Mouse (Mus musculus): Measurements from ENCODE around the gene Stk32c. TPM values are rescaled to one million over a fixed set of nuclear protein-coding genes. Genes with fewer than 3 reads are reported as not detected.

Stk32c gene
- polyA plus RNA-seq (2015; fragmentation: Nextera tagmentation; extraction: Ambion mirVana), result 0.50 and 0.89 TPM in 2 replicates

DNA sequence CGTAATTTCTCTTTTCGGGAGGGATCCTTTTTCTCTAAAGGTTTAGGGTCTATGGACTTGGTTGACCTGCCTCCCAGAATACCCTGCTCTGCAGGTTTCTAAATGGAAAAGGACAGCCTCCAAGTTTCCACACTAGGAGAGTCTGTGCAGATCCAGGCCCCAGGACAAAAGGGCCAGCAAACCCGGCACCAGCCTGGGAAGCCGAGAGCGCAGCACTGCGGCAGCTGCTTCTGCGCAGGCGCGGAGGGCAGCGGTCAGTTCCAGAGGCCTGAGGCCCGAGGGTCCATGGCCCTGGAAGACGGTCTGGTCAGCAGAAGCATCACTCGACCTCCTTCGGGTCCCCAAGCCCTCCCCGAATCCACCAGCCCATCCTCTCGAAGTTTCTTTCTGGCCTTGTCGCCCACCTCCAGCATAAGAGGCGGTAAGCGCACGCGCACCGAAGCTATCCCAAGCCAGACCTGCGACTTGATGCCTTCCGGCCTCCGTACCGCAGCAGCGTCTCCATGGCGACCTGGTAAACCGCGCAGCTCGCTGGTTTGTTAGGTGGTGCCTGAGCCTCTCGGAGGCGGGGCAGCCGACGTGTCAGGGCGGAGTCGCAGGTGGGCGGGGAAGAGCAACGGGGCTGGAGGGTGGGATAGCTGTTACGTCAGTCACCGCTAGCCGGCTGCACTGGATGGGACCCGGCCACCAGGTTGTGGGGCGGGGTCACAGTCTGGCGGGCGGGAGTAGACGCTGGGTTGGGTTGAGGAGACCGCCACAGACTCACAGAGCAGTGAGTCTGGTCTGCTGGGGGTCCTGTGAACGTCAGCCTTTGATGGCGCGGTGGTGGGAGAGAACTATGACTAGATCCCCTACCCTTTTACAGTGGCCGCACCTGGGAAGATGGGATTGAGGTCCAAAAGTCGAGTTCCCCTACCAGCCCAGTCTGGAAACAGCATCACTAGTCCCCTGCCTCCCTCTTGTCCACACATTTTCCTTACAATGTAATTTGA, at the start of gene Stk32c, which contains the start of gene Lrrc27:
Gene Stk32c (minus strand): TSS at position 554 of the 992 bp plus-strand sequence.
Gene Lrrc27 (plus strand): TSS at position 235 of the 992 bp plus-strand sequence.
- H3K4me2 ChIP-seq, result peak within 1 kb of the TSS; percentile 64
- peak; percentile 98 for ATAC-seq
- peak within 1 kb of the TSS; percentile 75 for H3K9ac ChIP-seq
- H3K4me3 ChIP-seq, result peak within 1 kb of the TSS; percentile 59
- 2% methylated on average over 53 of the region's 53 CpGs for WGBS
- H3K9me3 ChIP-seq (replicated peaks), result no peaks in the 10 kb centered on the region
- peaks cover 12% of the 10 kb centered on the region for H3K4me1 ChIP-seq
- H3K36me3 ChIP-seq (ENCODE audit: poor library complexity, severe bottlenecking), result no peaks in the 10 kb centered on the region
- H3K27ac ChIP-seq, result peak within 1 kb of the TSS; percentile 78
- H3K27me3 ChIP-seq, result no peaks in the 10 kb centered on the region

DNA sequence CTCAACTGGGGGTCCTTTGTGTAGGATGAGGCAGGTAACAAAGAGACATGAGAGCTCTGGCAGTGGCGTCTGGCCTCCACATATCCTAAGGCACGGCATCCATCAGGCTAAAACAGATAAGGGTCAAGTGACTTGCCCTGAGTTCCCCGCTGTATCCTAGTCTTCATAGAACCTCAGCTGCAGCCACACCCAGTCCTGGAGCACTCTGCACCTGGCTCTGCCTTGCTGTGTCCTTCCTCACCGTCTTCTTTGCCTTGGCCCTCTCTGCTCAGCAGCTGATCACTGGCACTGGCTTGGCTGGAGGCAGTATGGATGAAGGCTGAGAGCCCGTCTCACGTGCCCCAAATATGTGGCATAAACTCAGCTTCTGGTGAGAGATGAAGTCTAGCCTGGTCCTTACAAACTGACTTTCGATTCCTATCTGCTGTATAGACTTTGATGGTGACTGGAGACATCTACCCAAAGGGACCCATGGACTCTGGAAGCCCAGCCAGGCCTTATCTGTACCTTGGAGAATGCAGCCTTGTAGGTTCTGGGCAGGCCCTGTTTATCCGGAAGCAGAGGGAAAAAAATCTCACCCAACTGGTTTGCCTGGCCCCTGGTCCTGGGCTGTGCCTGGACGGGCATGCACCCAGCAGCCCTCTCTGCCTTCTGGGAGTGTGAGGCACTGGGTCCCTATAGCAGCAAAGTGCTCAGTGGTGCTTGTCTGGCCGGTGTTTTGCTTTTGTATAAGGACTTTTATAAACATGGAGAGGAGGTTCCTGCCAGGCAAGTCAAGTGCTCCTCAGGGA, 44.8 kb upstream of the Stk32c start:
- Histone ChIP-seq H3K27ac (no peak overlapping the region), H3K27me3 (no peaks in the 10 kb centered on the region), H3K36me3 (ENCODE audit: poor library complexity, severe bottlenecking) (peaks cover 9% of the 10 kb centered on the region), H3K9me3 (replicated peaks) (peaks cover 6% of the 10 kb centered on the region; the same call in 1 of the 2 replicates), H3K9ac (no peak overlapping the region), H3K4me2 (no peak overlapping the region), H3K4me3 (no peak overlapping the region), H3K4me1 (no peaks in the 10 kb centered on the region)
- 81% methylated on average over 10 of the region's 10 CpGs for WGBS
- no peak for ATAC-seq

DNA sequence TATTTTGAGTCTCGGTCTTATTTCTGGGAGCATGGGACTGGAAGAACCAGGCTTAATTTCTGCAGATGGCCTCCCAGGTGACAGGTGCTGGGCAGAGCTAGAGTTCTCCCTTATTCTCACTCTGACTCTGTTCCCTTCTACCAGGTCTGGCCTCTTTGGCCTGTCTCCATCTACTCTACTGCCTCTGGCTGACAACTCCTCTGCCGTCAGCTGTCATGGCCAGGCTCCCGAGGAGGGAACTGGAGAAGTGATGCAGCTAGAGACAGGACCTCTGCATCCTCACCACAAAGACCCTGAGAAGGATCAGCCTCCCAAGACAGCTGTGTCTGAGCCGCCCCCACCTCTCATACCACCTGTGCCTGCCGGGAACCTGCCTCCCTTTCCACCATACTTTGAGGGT, 41.5 kb upstream of the Stk32c start:
- no peak for ATAC-seq
- WGBS, result 84% methylated on average over 5 of the region's 5 CpGs
- H3K9ac ChIP-seq, result no peak overlapping the region
- peaks cover 9% of the 10 kb centered on the region for H3K36me3 ChIP-seq (ENCODE audit: poor library complexity, severe bottlenecking)
- H3K27ac ChIP-seq, result no peak overlapping the region
- peaks cover 17% of the 10 kb centered on the region for H3K4me1 ChIP-seq
- peaks cover 16% of the 10 kb centered on the region for H3K27me3 ChIP-seq
- H3K4me2 ChIP-seq, result no peak overlapping the region
- no peaks in the 10 kb centered on the region for H3K9me3 ChIP-seq (replicated peaks)
- H3K4me3 ChIP-seq, result no peak overlapping the region

DNA sequence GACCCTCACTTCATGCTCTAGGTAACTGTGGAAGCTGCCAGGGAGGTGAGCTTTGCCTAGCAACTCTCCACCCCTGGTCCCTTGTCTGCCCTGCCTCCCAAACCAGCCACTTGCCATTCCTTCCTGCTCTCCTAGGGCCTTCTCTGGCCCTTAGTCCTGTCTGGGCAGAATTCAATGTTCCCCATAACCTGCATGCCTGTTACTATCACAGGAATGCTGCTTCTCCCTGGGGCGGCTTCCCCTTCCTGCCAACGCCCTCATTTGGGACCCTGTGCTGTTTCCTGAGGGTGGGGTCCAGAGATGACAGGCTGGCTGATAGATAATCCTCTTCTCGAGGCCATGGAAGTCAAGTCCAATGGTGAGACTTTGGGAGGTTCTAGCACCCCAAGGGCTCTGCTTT, 40.4 kb upstream of the Stk32c start:
- Histone ChIP-seq H3K27me3 (peaks cover 28% of the 10 kb centered on the region), H3K9me3 (replicated peaks) (no peaks in the 10 kb centered on the region), H3K4me1 (peaks cover 28% of the 10 kb centered on the region), H3K9ac (no peak overlapping the region), H3K36me3 (ENCODE audit: poor library complexity, severe bottlenecking) (peaks cover 9% of the 10 kb centered on the region), H3K27ac (no peak overlapping the region), H3K4me3 (no peak overlapping the region), H3K4me2 (no peak overlapping the region)
- WGBS, result 86% methylated on average over 3 of the region's 3 CpGs
- no peak for ATAC-seq

GRCm38 (mm10) chr7:139252986-139253385, 39.9 kb upstream of the Stk32c start:
- H3K36me3 ChIP-seq (ENCODE audit: poor library complexity, severe bottlenecking), result peaks cover 9% of the 10 kb centered on the region
- H3K4me2 ChIP-seq, result no peak overlapping the region
- peaks cover 28% of the 10 kb centered on the region for H3K27me3 ChIP-seq
- ATAC-seq, result no peak
- no peak overlapping the region for H3K27ac ChIP-seq
- H3K4me3 ChIP-seq, result no peak overlapping the region
- H3K9me3 ChIP-seq (replicated peaks), result no peaks in the 10 kb centered on the region
- 73% methylated on average over 9 of the region's 9 CpGs for WGBS
- peaks cover 28% of the 10 kb centered on the region for H3K4me1 ChIP-seq
- no peak overlapping the region for H3K9ac ChIP-seq

- Histone ChIP-seq H3K9me3 (replicated peaks) (no peaks in the 10 kb centered on the region), H3K4me1 (peaks cover 32% of the 10 kb centered on the region), H3K27ac (no peak overlapping the region), H3K36me3 (ENCODE audit: poor library complexity, severe bottlenecking) (peaks cover 9% of the 10 kb centered on the region), H3K27me3 (peaks cover 30% of the 10 kb centered on the region), H3K4me3 (no peak overlapping the region), H3K4me2 (no peak overlapping the region), H3K9ac (no peak overlapping the region)
- 91% methylated on average over 7 of the region's 7 CpGs for WGBS
- ATAC-seq, result no peak
Measured at GRCm38 (mm10) chr7:139252566-139252965, 39.5 kb upstream of the Stk32c start.

- Histone ChIP-seq H3K36me3 (ENCODE audit: poor library complexity, severe bottlenecking) (peaks cover 9% of the 10 kb centered on the region), H3K9me3 (replicated peaks) (no peaks in the 10 kb centered on the region), H3K4me2 (no peak overlapping the region), H3K4me1 (peaks cover 39% of the 10 kb centered on the region), H3K27ac (no peak overlapping the region; the same call in 1 of the 2 replicates), H3K4me3 (no peak overlapping the region), H3K9ac (no peak overlapping the region), H3K27me3 (peaks cover 37% of the 10 kb centered on the region)
- 69% methylated on average over 5 of the region's 5 CpGs for WGBS
- ATAC-seq, result no peak
Measured at GRCm38 (mm10) chr7:139251881-139252301, 38.8 kb upstream of the Stk32c start.

DNA sequence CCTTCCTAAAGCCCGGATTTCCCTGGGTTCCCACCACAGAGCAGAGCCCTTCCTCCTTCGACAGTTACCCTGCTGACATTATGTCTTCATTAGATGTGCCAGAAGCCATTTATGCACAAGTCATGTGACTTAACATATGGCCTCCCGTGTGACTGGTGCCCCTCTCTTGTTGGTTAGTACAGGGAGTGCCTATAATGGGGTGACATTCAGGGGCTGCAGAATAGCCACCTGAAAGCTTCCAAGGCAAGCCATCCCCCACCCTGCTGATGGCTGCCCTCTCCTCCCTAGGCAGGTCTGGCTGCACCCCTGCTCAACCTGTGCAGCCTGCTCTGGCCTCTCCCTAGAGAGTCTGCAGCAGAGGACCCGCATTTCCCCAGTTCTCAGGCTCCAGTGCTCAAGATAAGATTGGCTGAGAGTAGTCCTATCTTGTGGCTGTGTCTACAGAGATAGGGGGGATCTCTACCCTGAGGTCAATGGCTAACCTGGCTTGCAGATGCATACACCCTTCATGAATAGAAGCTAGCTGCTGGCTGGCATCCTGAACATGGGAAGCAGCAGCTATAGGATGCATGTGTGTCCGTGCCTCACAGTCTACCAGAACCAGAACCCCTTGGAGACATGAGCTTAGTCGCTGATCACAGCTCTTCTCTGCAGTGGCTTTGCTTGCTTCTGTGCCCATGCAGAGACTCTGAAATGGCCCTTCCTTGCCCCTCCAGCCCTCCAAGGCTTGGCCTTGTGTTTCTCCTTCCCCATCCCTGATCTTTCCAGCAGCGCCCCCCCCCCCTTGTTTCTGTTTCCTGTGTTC, 36.5 kb upstream of the Stk32c start:
- H3K27me3 ChIP-seq, result peaks cover 47% of the 10 kb centered on the region
- peaks cover 40% of the 10 kb centered on the region for H3K4me1 ChIP-seq
- peak overlapping the region; percentile 19; the same call in 1 of the 2 replicates for H3K27ac ChIP-seq
- H3K4me3 ChIP-seq, result peak overlapping the region; percentile 7; the same call in 1 of the 2 replicates
- H3K36me3 ChIP-seq (ENCODE audit: poor library complexity, severe bottlenecking), result no peaks in the 10 kb centered on the region
- WGBS, result 44% methylated on average over 7 of the region's 7 CpGs
- peak overlapping the region; percentile 76; the same call in 1 of the 2 replicates for H3K9ac ChIP-seq
- ATAC-seq, result no peak
- H3K9me3 ChIP-seq (replicated peaks), result no peaks in the 10 kb centered on the region
- H3K4me2 ChIP-seq, result peak overlapping the region; percentile 76

GRCm38 (mm10) chr7:139248615-139249405, 35.7 kb upstream of the Stk32c start:
- ATAC-seq, result peak; percentile 6; the same call in 1 of the 2 replicates
- WGBS, result 2% methylated on average over 45 of the region's 45 CpGs
- Histone ChIP-seq H3K4me3 (peak overlapping the region; percentile 58), H3K4me1 (peaks cover 40% of the 10 kb centered on the region), H3K9ac (peak overlapping the region; percentile 76), H3K27me3 (peaks cover 52% of the 10 kb centered on the region), H3K4me2 (peak overlapping the region; percentile 76), H3K36me3 (ENCODE audit: poor library complexity, severe bottlenecking) (no peaks in the 10 kb centered on the region), H3K9me3 (replicated peaks) (no peaks in the 10 kb centered on the region), H3K27ac (no peak overlapping the region)

- H3K4me2 ChIP-seq, result peak within 1 kb of the TSS; percentile 76
- peaks cover 52% of the 10 kb centered on the region for H3K27me3 ChIP-seq
- H3K36me3 ChIP-seq (ENCODE audit: poor library complexity, severe bottlenecking), result no peaks in the 10 kb centered on the region
- peak; percentile 83 for ATAC-seq
- peak within 1 kb of the TSS; percentile 76 for H3K9ac ChIP-seq
- no peaks in the 10 kb centered on the region for H3K9me3 ChIP-seq (replicated peaks)
- peak within 1 kb of the TSS; percentile 58 for H3K4me3 ChIP-seq
- WGBS, result under 1% methylated on average over 59 of the region's 72 CpGs
- peaks cover 40% of the 10 kb centered on the region for H3K4me1 ChIP-seq
- H3K27ac ChIP-seq, result no peak within 1 kb of the TSS
Measured at GRCm38 (mm10) chr7:139247881-139248614, 34.9 kb upstream of the Stk32c start, which contains the start of gene Pwwp2b. Gene Pwwp2b (plus strand): TSS chr7:139248482.

Measured in forebrain, embryonic 13.5 days (tissue).